8 mouse cellular contexts compared by ENCODE assay signal in the genomic region with DNA sequence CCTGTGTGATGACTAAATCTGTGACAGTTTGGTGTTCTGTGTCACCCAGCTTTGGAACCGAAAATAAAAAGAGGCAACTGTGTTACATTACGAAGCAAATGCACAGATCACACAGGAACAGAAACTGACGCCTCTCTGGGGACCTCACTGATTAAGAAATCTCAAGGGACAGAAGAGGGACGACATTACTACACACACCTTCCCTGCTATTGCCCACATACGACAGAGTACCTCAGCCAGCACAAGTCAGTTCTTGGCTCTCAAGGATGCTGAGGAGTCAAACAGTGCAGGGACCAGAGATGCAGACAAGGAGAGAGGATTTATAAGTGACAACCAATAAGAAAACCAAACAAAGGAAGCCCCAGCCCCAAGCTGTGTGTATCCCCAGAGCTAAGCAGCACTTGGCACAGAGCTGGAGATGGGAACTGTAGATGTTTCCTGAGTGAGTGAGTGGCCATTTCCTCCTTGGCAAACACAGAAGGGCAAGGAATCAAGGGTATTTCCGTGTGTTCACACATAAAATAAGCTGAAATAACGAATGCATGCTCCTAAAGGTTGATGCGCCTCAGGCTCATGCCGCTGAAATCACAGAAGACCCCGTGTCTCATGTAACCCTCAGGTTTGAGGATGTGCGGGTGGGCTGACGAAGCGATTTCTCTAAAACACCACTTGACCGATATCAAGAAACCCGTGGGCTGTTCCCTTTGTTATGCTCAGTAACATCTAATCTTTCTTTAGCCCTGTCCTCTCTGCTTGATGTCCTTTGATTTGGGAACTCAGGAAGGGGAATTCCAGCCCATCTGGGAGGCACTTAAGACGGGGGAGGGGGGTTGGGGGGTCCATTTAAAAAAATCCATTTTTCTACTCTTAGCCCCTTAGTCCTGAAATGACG. TPM values are rescaled to one million over a fixed set of nuclear protein-coding genes. Genes with fewer than 3 reads are reported as not detected.
DNase-seq lines count a peak whose midpoint lies in the region; ATAC-seq and TF ChIP-seq lines count a peak whose summit lies in the region.
"Had no signal": no experiment of that assay in that cellular context is flagged by ENCODE, and none has a peak within 500 bp of the region (broad histone marks: within the 10 kb centered on the region; RNA-seq: fewer than 3 reads in every experiment).

No protein-coding gene starts in this region.

- peak; percentile 38 to 43 for DNase-seq in spleen, adult 18-20 months
- no peak for DNase-seq in spleen, adult 12 weeks (ENCODE audit: low spot score)
- peak; percentile 68 for DNase-seq in lung, postnatal 10 days
- no peak for DNase-seq in hindbrain, postnatal 0 days (ENCODE audit: low spot score)
- no peak for DNase-seq in right cerebral cortex, postnatal 25 days
- DNase-seq in adrenal gland, adult 8-10 months: no peak

- peak; percentile 98 for ATAC-seq in granulocyte monocyte progenitor cell, adult 5-6 weeks (replicated peaks; ENCODE audit: poor library complexity, severe bottlenecking)
- ATAC-seq in hindbrain, postnatal 0 days: no peak

- no peaks in the 10 kb centered on the region for H3K36me3 ChIP-seq in hindbrain, postnatal 0 days (ENCODE audit: insufficient read depth, low read length)

- 70% methylated on average over 17 of the region's 17 CpGs for WGBS in hindbrain, postnatal 0 days

- no peak overlapping the region for H3K27ac ChIP-seq in hindbrain, postnatal 0 days

- no peaks in the 10 kb centered on the region for H3K4me1 ChIP-seq in hindbrain, postnatal 0 days (ENCODE audit: insufficient read depth, low read length)

- no peak overlapping the region for H3K9ac ChIP-seq in hindbrain, postnatal 0 days (replicated peaks; ENCODE audit: low read length)

- TF ChIP-seq CTCF in hindbrain, postnatal 0 days (IDR thresholded peaks at IDR 0.05; ENCODE audit: low read depth): no peak

- no peak overlapping the region for H3K4me3 ChIP-seq in hindbrain, postnatal 0 days (ENCODE audit: low read length)

- H3K4me2 ChIP-seq in hindbrain, postnatal 0 days (ENCODE audit: low read depth, low read length): no peak overlapping the region

- no peaks in the 10 kb centered on the region for H3K27me3 ChIP-seq in hindbrain, postnatal 0 days (ENCODE audit: insufficient read depth, low read length)

- no peaks in the 10 kb centered on the region for H3K9me3 ChIP-seq in hindbrain, postnatal 0 days (ENCODE audit: low read length)

RNA-seq across cellular contexts. Expression of gene Cep19, which starts 25.1 kb away (rescaled TPM):
- 9.9 and 18.8 TPM in 2 replicates for total RNA-seq in granulocyte monocyte progenitor cell, adult 5-6 weeks (2014; fragmentation: Nextera tagmentation)
- total RNA-seq in granulocyte monocyte progenitor cell, adult 5-6 weeks (2017): 27.0 and 36.8 TPM in 2 replicates
- 20.1 and 28.2 TPM in 2 replicates for total RNA-seq in hindbrain, postnatal 0 days (2014; rRNA removed)
- polyA plus RNA-seq in hindbrain, postnatal 0 days (2015; fragmentation: Nextera tagmentation; extraction: Ambion mirVana): 55.0 and 56.0 TPM in 2 replicates
- total RNA-seq in adrenal gland, adult 8-10 months (2022): 10 to 100 TPM; 10.3 to 19.0 (median 14.6) TPM

RNA-seq across cellular contexts. Expression of gene Pigx, which starts 25.1 kb away (rescaled TPM):
- 84.7 and 88.8 TPM in 2 replicates for total RNA-seq in granulocyte monocyte progenitor cell, adult 5-6 weeks (2014; fragmentation: Nextera tagmentation)
- 46.6 and 75.6 TPM in 2 replicates for total RNA-seq in granulocyte monocyte progenitor cell, adult 5-6 weeks (2017)
- total RNA-seq in hindbrain, postnatal 0 days (2014; rRNA removed): 46.5 and 47.3 TPM in 2 replicates
- 86.7 and 93.3 TPM in 2 replicates for polyA plus RNA-seq in hindbrain, postnatal 0 days (2015; fragmentation: Nextera tagmentation; extraction: Ambion mirVana)
- total RNA-seq in adrenal gland, adult 8-10 months (2022): 10 to 100 TPM; 25.3 to 39.8 (median 33.4) TPM

RNA-seq across cellular contexts. Expression of gene Nrros, which starts 40.7 kb away (rescaled TPM):
- total RNA-seq in granulocyte monocyte progenitor cell, adult 5-6 weeks (2014; fragmentation: Nextera tagmentation): 185 and 192 TPM in 2 replicates
- total RNA-seq in granulocyte monocyte progenitor cell, adult 5-6 weeks (2017): 110 and 119 TPM in 2 replicates
- 8.7 and 17.3 TPM in 2 replicates for total RNA-seq in hindbrain, postnatal 0 days (2014; rRNA removed)
- polyA plus RNA-seq in hindbrain, postnatal 0 days (2015; fragmentation: Nextera tagmentation; extraction: Ambion mirVana): 5.4 and 6.7 TPM in 2 replicates
- total RNA-seq in adrenal gland, adult 8-10 months (2022): 1 to 10 TPM; 5.5 to 9.9 (median 8.4) TPM

RNA-seq across cellular contexts. Expression of gene Pak2, which starts 45.5 kb away (rescaled TPM):
- total RNA-seq in granulocyte monocyte progenitor cell, adult 5-6 weeks (2014; fragmentation: Nextera tagmentation): 65.0 and 67.3 TPM in 2 replicates
- 54.2 and 54.9 TPM in 2 replicates for total RNA-seq in granulocyte monocyte progenitor cell, adult 5-6 weeks (2017)
- total RNA-seq in hindbrain, postnatal 0 days (2014; rRNA removed): 21.7 and 22.5 TPM in 2 replicates
- polyA plus RNA-seq in hindbrain, postnatal 0 days (2015; fragmentation: Nextera tagmentation; extraction: Ambion mirVana): 21.8 TPM in 2 replicates
- 10 to 100 TPM; 54.5 to 62.5 (median 60.6) TPM for total RNA-seq in adrenal gland, adult 8-10 months (2022)

RNA-seq across cellular contexts. Expression of gene Bex6, which starts 54.9 kb away (rescaled TPM):
- total RNA-seq in granulocyte monocyte progenitor cell, adult 5-6 weeks (2014; fragmentation: Nextera tagmentation): 102 and 159 TPM in 2 replicates
- total RNA-seq in granulocyte monocyte progenitor cell, adult 5-6 weeks (2017): 86.7 and 90.4 TPM in 2 replicates
- not detected in 2 replicates for total RNA-seq in hindbrain, postnatal 0 days (2014; rRNA removed)
- polyA plus RNA-seq in hindbrain, postnatal 0 days (2015; fragmentation: Nextera tagmentation; extraction: Ambion mirVana): not detected in 2 replicates
- not detected for total RNA-seq in adrenal gland, adult 8-10 months (2022)
- total RNA-seq: layer of hippocampus, adult 18-20 months had no signal

Comparison
In these comparisons a context has a peak if more than half of its experiments do, and no peak if none do; other contexts are left out.
1. DNase-seq: peak in spleen, adult 18-20 months (2 of 2) and lung, postnatal 10 days (single experiment); none in spleen, adult 12 weeks (single experiment), hindbrain, postnatal 0 days (single experiment), right cerebral cortex, postnatal 25 days (single experiment) and adrenal gland, adult 8-10 months (single experiment).